Mouse (Mus musculus): ENCODE results near the gene Etnk1. TPM values are rescaled to one million over a fixed set of nuclear protein-coding genes. Genes with fewer than 3 reads are reported as not detected.
"Not testable (repeated sequence)": the region's sequence is repeated elsewhere in the genome, so short reads cannot be mapped to it uniquely, and the experiment has no call there.

The Etnk1 gene
- total and polyA plus RNA-seq, 2 experiments from 2014 or later: 7.4 to 22.0 TPM

DNA sequence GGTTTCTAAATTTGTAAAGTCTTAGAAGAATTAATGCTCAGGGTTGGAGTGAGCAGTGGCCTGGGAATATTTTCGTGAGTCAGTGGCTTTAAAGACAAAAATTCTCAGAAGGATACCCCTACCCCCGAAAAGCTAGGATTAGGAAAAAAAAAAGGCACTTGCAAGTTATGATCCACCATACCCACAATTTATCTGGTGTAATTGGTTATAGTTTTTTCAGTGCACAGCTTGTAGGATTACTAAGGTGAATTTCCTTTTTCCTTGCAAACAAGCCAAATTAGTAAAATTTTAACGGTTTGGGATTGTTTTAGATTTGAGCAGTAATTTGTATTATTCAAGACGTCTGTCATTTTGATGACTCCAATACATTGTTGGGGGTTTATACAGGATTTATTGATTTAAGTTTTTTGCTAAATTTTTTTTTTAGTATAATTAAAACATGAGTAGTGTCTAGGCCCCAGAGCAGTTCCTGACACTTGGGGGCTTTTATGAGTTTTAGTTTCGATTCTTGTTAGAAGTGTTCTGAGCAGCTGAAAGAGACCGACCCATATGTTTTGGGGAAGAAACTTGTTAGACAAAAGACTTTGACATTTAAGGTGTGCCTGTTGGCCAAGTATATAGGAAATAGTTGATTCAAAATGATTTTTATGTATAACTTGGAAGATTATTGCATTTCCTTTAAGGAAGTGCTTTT, 1.1 kb downstream of the Etnk1 start:
- Histone ChIP-seq H3K4me1 (ENCODE audit: control insufficient read depth, insufficient read depth) (peaks cover 22% of the 10 kb centered on the region; the same call in 1 of the 2 replicates), H3K27me3 (ENCODE audit: control insufficient read depth, insufficient read depth, low read length) (no peaks in the 10 kb centered on the region), H3K36me3 (replicated peaks; ENCODE audit: control insufficient read depth, insufficient read depth, low read length) (0 out of 2 replicates have a peak, but pooled peaks cover 7% of the 10 kb centered on the region), H3K9ac (replicated peaks; ENCODE audit: low read depth, low read length) (peak overlapping the region; percentile 90), H3K4me2 (ENCODE audit: low read depth, low read length) (peak overlapping the region; percentile 99), H3K9me3 (replicated peaks; ENCODE audit: control insufficient read depth, low read length) (no peaks in the 10 kb centered on the region), H3K27ac (ENCODE audit: low read depth) (peak overlapping the region; percentile 93), H3K4me3 (ENCODE audit: low read depth, low read length) (peak overlapping the region; percentile 93)
- TF ChIP-seq EP300 (IDR thresholded peaks at IDR 0.05; ENCODE audit: low read depth): no peak
- TF ChIP-seq CTCF (IDR thresholded peaks at IDR 0.05; ENCODE audit: low read depth): no peak
- ATAC-seq (ENCODE audit: insufficient read depth, low read depth) (no peak), DNase-seq (ENCODE audit: low spot score) (no peak)
- WGBS: 31% methylated on average over 6 of the region's 6 CpGs

- 89% methylated on average over 4 of the region's 4 CpGs for WGBS
- Histone ChIP-seq H3K4me3 (ENCODE audit: low read depth, low read length) (peak overlapping the region; percentile 93; the same call in 1 of the 2 replicates), H3K4me1 (ENCODE audit: control insufficient read depth, insufficient read depth) (peaks cover 22% of the 10 kb centered on the region; the same call in 1 of the 2 replicates), H3K9ac (replicated peaks; ENCODE audit: low read depth, low read length) (no peak overlapping the region), H3K27me3 (ENCODE audit: control insufficient read depth, insufficient read depth, low read length) (no peaks in the 10 kb centered on the region), H3K4me2 (ENCODE audit: low read depth, low read length) (peak overlapping the region; percentile 99; the same call in 1 of the 2 replicates), H3K36me3 (replicated peaks; ENCODE audit: control insufficient read depth, insufficient read depth, low read length) (0 out of 2 replicates have a peak, but pooled peaks cover 10% of the 10 kb centered on the region), H3K9me3 (replicated peaks; ENCODE audit: control insufficient read depth, low read length) (no peaks in the 10 kb centered on the region), H3K27ac (ENCODE audit: low read depth) (no peak overlapping the region)
- DNase-seq (ENCODE audit: low spot score): no peak
- ATAC-seq (ENCODE audit: insufficient read depth, low read depth): no peak
- TF ChIP-seq EP300 (IDR thresholded peaks at IDR 0.05; ENCODE audit: low read depth) (no peak), CTCF (IDR thresholded peaks at IDR 0.05; ENCODE audit: low read depth) (no peak)
These were observed 2.4 kb downstream of the Etnk1 start for GRCm38 (mm10) chr6:143169385-143169784.

DNA sequence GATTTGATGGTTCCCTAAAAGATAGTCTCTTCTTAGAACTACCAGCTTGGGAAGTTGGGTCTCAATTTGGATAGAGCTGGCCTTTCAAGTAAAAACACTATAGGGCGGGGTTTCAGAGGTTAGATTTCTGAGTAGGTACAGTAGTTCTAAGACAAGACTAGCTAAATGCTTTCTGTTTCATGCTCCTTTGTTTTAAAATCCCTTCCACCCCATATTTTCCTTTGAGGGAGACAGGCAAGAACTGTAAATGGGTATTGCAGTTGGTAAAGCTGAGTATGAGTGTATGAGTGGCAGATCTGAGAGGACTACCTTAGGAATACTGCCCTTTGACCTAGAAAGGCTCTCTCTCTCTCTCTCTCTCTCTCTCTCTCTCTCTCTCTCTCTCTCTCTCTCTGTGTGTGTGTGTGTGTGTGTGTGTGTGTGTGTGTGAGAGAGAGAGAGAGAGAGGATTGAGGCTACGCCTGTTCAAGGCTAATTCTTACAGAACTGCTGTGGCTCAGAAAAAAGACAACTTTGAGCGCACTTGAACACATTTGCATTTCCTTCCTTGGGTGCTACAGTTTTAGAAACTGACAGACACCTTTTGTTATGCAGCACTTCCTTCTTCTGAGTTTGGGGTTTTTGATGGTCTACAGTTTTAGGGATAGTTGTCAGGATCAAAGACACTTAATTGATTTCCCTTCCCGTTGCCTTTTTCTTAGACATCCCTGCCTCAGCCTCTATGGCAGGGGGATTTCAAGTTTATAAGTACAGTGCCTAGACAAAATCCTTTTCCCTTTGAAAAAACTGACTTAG, 3.3 kb downstream of the Etnk1 start:
- Histone ChIP-seq H3K9ac (replicated peaks; ENCODE audit: low read depth, low read length) (no peak overlapping the region), H3K36me3 (replicated peaks; ENCODE audit: control insufficient read depth, insufficient read depth, low read length) (0 out of 2 replicates have a peak, but pooled peaks cover 10% of the 10 kb centered on the region), H3K27me3 (ENCODE audit: control insufficient read depth, insufficient read depth, low read length) (no peaks in the 10 kb centered on the region), H3K4me2 (ENCODE audit: low read depth, low read length) (no peak overlapping the region), H3K27ac (ENCODE audit: low read depth) (no peak overlapping the region), H3K4me1 (ENCODE audit: control insufficient read depth, insufficient read depth) (peaks cover 22% of the 10 kb centered on the region), H3K4me3 (ENCODE audit: low read depth, low read length) (no peak overlapping the region), H3K9me3 (replicated peaks; ENCODE audit: control insufficient read depth, low read length) (no peaks in the 10 kb centered on the region)
- TF ChIP-seq EP300 (IDR thresholded peaks at IDR 0.05; ENCODE audit: low read depth): no peak
- TF ChIP-seq CTCF (IDR thresholded peaks at IDR 0.05; ENCODE audit: low read depth): no peak
- WGBS: 76% methylated on average over 4 of the region's 4 CpGs
- DNase-seq (ENCODE audit: low spot score) (no peak), ATAC-seq (ENCODE audit: insufficient read depth, low read depth) (no peak)

- H3K27ac ChIP-seq (ENCODE audit: low read depth): no peak overlapping the region
- peaks cover 22% of the 10 kb centered on the region for H3K4me1 ChIP-seq (ENCODE audit: control insufficient read depth, insufficient read depth)
- H3K4me3 ChIP-seq (ENCODE audit: low read depth, low read length): no peak overlapping the region
- ATAC-seq (ENCODE audit: insufficient read depth, low read depth) (no peak), DNase-seq (ENCODE audit: low spot score) (no peak)
- no peak overlapping the region for H3K4me2 ChIP-seq (ENCODE audit: low read depth, low read length)
- H3K9ac ChIP-seq (replicated peaks; ENCODE audit: low read depth, low read length): no peak overlapping the region
- 0 out of 2 replicates have a peak, but pooled peaks cover 10% of the 10 kb centered on the region for H3K36me3 ChIP-seq (replicated peaks; ENCODE audit: control insufficient read depth, insufficient read depth, low read length)
- 94% methylated on average over 8 of the region's 8 CpGs for whole genome bisulfite sequencing
- H3K9me3 ChIP-seq (replicated peaks; ENCODE audit: control insufficient read depth, low read length): no peaks in the 10 kb centered on the region
- H3K27me3 ChIP-seq (ENCODE audit: control insufficient read depth, insufficient read depth, low read length): no peaks in the 10 kb centered on the region
- no peak for TF ChIP-seq CTCF (IDR thresholded peaks at IDR 0.05; ENCODE audit: low read depth)
- TF ChIP-seq EP300 (IDR thresholded peaks at IDR 0.05; ENCODE audit: low read depth): no peak
These were observed 4.0 kb downstream of the Etnk1 start for GRCm38 (mm10) chr6:143171066-143171465.

DNA sequence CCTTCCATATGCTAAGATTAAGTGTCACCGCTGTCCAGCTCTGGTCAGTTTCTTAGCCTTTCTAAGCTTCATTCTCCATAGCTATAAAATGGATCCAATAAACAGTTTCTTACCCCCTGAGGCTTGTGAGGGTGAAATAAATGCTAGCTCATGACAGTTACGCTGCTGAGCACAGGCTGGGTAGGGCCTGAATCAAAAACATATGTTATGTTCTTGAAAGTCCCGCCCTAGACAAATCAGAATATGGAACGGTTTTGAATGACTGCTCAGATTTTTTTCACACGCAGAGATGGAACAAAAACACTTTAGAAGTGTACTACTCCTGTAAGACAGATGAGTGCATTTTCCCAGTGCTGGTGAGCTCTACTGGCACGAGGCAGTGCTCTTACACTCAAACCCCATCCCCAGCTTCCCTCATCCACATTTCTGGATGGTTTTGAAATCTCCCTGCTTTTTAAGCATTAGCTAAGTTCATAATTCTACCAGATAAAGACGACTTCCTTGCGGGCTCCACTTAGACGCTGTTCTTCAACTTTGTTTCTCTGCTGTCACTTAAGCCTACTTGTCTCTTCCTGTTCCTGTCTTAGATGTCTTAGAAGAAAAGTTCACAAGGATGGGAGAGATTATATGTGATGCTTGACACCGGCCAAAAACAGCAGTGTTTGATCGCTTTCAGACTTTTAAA, 4.9 kb downstream of the Etnk1 start:
- ATAC-seq (ENCODE audit: insufficient read depth, low read depth): no peak
- H3K4me1 ChIP-seq (ENCODE audit: control insufficient read depth, insufficient read depth): peaks cover 22% of the 10 kb centered on the region
- no peaks in the 10 kb centered on the region for H3K9me3 ChIP-seq (replicated peaks; ENCODE audit: control insufficient read depth, low read length)
- 0 out of 2 replicates have a peak, but pooled peaks cover 10% of the 10 kb centered on the region for H3K36me3 ChIP-seq (replicated peaks; ENCODE audit: control insufficient read depth, insufficient read depth, low read length)
- H3K4me2 ChIP-seq (ENCODE audit: low read depth, low read length): no peak overlapping the region
- WGBS: 68% methylated on average over 11 of the region's 11 CpGs
- DNase-seq (ENCODE audit: low spot score): no peak
- H3K9ac ChIP-seq (replicated peaks; ENCODE audit: low read depth, low read length): no peak overlapping the region
- no peaks in the 10 kb centered on the region for H3K27me3 ChIP-seq (ENCODE audit: control insufficient read depth, insufficient read depth, low read length)
- H3K4me3 ChIP-seq (ENCODE audit: low read depth, low read length): no peak overlapping the region
- no peak for TF ChIP-seq EP300 (IDR thresholded peaks at IDR 0.05; ENCODE audit: low read depth)
- no peak for TF ChIP-seq CTCF (IDR thresholded peaks at IDR 0.05; ENCODE audit: low read depth)
- no peak overlapping the region for H3K27ac ChIP-seq (ENCODE audit: low read depth)

- not testable (repeated sequence) for H3K27ac ChIP-seq (ENCODE audit: low read depth); DNase-seq (ENCODE audit: low spot score); H3K4me2 ChIP-seq (ENCODE audit: low read depth, low read length); ATAC-seq (ENCODE audit: insufficient read depth, low read depth); H3K36me3 ChIP-seq (replicated peaks; ENCODE audit: control insufficient read depth, insufficient read depth, low read length); H3K9me3 ChIP-seq (replicated peaks; ENCODE audit: control insufficient read depth, low read length); H3K4me3 ChIP-seq (ENCODE audit: low read depth, low read length); H3K9ac ChIP-seq (replicated peaks; ENCODE audit: low read depth, low read length); H3K27me3 ChIP-seq (ENCODE audit: control insufficient read depth, insufficient read depth, low read length)
- peaks cover 22% of the 10 kb centered on the region for H3K4me1 ChIP-seq (ENCODE audit: control insufficient read depth, insufficient read depth)
- 83% methylated on average over 4 of the region's 4 CpGs for WGBS
These were observed 5.7 kb downstream of the Etnk1 start for GRCm38 (mm10) chr6:143172683-143173082.
